Mouse (Mus musculus) liver (tissue): ENCODE results near the gene Plekhn1.

Source experiments
- DNase-seq: peaks from one replicate; pipeline ENCODE4 v3.0.0-alpha.2; 2020; ENCODE audit warnings: mixed read lengths

Gene Plekhn1

GRCm38 (mm10) chr4:156184291-156184954, 50.2 kb downstream of the Plekhn1 start:
- DNase-seq: no peak

DNA sequence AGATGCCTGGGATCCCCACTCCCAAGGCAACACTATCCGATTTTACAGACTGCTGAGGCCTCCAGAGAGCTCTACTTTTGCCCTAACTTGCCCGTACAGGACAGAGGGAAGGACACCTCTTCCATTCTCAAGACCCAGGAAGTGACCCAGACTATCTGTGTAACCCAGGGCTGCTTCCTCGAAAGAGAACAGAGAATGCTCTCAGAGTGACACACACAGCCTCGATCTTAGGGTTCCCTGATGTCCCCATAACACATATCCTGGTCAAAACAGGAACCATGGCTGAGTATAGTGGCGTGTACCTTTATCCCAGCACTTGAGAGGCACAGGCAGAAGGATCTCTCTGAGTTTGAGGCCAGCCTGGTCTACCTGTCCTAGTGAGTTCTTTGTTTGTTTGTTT, 50.9 kb downstream of the Plekhn1 start:
- DNase-seq: no peak

DNA sequence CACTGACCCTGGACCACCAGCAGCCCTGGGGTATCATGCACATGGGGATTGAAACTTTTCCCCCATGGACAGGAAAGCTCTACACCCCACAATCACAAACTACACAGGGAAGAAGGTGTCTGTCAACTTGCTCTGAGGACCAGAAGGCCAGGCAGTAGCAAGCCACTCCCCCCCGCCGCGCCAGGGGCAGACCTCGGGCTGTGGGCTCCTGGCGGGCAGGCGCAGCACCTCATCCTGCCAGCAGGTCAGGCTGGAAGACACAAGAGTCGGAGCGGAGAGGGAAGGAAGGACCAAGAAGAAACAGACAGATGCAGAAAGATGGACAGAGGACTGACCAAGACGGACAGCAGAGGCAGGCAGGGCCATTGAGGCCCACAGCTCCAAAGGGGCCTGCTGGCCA, 57.0 kb downstream of the Plekhn1 start:
- no peak for DNase-seq

- DNase-seq: no peak
Measured at GRCm38 (mm10) chr4:156171828-156172227, 62.8 kb downstream of the Plekhn1 start.
